Mouse (Mus musculus) lung, embryonic 15.5 days (tissue): ENCODE measurements around the gene Zfp819. TPM values are rescaled to one million over a fixed set of nuclear protein-coding genes. Genes with fewer than 3 reads are reported as not detected.

Source experiments
- ATAC-seq: fragments of 200-750 bp; cut with Nextera tagmentation; 2 replicates; pipeline ENCODE4 v1.8.0; 2017; ENCODE audit warnings: moderate number of reproducible peaks, borderline replicate concordance; ENCODE audit not compliant: low FRiP score, low TSS enrichment; ENCODE audit errors: extremely low read depth
- H3K27ac ChIP-seq: fragments of 300-500 bp; sonication (generic); 2 replicates; pipeline ENCODE4 v1.5.1; 2015; ENCODE audit warnings: moderate library complexity, mild to moderate bottlenecking, inconsistent platforms
- H3K27me3 ChIP-seq: fragments of 300-500 bp; sonication (generic); 2 replicates; pipeline ENCODE4 v1.6.1; 2015; ENCODE audit warnings: inconsistent platforms
- H3K36me3 ChIP-seq: fragments of 300-500 bp; sonication (generic); 2 replicates; pipeline ENCODE4 v1.6.1; 2015; ENCODE audit warnings: inconsistent platforms
- H3K4me1 ChIP-seq: fragments of 300-500 bp; sonication (generic); 2 replicates; pipeline ENCODE4 v1.6.1; 2015; ENCODE audit warnings: inconsistent platforms
- H3K4me2 ChIP-seq: fragments of 300-500 bp; sonication (generic); 2 replicates; pipeline ENCODE4 v1.6.1; 2015; ENCODE audit warnings: inconsistent platforms, mild to moderate bottlenecking, moderate library complexity
- H3K4me3 ChIP-seq: fragments of 300-500 bp; sonication (generic); 2 replicates; pipeline ENCODE4 v1.5.1; 2015; ENCODE audit warnings: mild to moderate bottlenecking, inconsistent platforms
- H3K9ac ChIP-seq: fragments of 300-500 bp; sonication (generic); 2 replicates; pipeline ENCODE4 v1.6.1; 2015; ENCODE audit warnings: inconsistent platforms
- H3K9me3 ChIP-seq: fragments of 300-500 bp; sonication (generic); 2 replicates; pipeline ENCODE4 v1.6.1; 2016; ENCODE audit warnings: inconsistent platforms
- WGBS: fragments of 180-500 bp; shearing (Covaris S2); methylation state at CpG from one replicate; pipeline ENCODE4 v1.1.7; 2015; 5-methylcytosine and 5-hydroxymethylcytosine counted together
- polyA plus RNA-seq: library from polyadenylated mRNA; unstranded; fragments of >200 nt; fragmentation: Nextera tagmentation; extraction: Ambion mirVana; gene quantifications from 2 replicates; pipeline ENCODE4 v1.2.1, GENCODE M21; 2015

The Zfp819 gene
- polyA plus RNA-seq, 1 experiment from 2014 or later, result 0.15 TPM

DNA sequence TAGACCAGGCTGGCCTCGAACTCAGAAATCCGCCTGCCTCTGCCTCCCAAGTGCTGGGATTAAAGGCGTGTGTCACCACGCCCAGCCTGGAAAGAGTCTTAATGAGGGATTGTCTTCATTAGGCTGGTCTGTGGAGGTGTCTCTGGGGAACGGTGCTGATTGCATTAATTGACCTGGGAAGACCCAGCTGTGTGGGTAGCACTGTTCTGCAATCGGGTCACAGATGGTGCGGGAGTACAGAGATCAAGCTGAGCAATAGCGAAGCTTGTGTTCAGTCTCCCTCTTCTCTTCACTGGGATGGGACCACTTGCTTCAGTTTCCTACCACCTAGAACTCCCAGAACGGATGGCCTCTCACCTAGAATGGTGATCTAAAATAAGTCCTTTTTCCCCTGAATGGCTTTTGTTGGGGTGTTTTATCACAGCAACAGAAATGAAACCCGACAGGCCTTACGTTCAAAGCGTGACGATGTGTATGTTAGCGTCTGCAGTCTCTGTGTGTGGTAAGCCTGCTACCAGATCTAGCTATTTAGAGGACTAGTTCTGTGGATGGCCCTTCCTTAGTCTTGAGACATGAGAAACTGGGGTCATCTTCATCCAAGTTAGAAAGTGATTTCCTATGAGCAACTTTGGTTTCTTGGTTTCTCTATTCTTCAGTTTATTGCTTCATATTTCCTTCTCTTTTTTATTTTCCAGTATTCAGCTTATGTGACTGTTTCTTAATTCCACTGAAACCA lies 7.0 kb downstream of the Zfp819 start:
- H3K27me3 ChIP-seq, result no peaks in the 10 kb centered on the region
- H3K4me2 ChIP-seq, result no peak overlapping the region
- no peaks in the 10 kb centered on the region for H3K36me3 ChIP-seq
- H3K9ac ChIP-seq, result no peak overlapping the region
- H3K27ac ChIP-seq, result no peak overlapping the region
- no peaks in the 10 kb centered on the region for H3K9me3 ChIP-seq
- ATAC-seq, result no peak
- no peaks in the 10 kb centered on the region for H3K4me1 ChIP-seq
- no peak overlapping the region for H3K4me3 ChIP-seq
- 91% methylated on average over 14 of the region's 14 CpGs for WGBS

DNA sequence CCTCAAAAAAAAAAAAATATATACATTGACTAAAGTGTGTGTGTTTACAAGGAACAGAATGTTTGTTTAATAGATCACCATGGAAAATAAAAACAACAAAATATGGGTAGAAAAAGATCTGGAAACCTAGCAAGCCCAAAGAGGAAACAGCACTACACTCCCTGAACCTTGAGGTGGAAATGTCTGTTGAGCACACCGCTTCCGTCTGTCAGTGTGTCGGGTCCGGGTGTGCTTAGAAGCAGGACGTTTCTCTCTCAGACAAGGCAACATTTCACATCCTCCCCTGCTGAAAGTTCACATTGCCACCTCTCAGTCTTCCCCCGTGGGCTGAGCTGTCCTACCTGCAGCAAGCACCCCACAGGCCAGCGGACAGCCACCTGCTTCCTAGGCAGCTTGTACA lies 16.0 kb downstream of the Zfp819 start:
- H3K4me2 ChIP-seq, result no peak overlapping the region
- H3K27me3 ChIP-seq, result no peaks in the 10 kb centered on the region
- H3K4me1 ChIP-seq, result no peaks in the 10 kb centered on the region
- no peak overlapping the region for H3K9ac ChIP-seq
- H3K9me3 ChIP-seq, result no peaks in the 10 kb centered on the region
- no peaks in the 10 kb centered on the region for H3K36me3 ChIP-seq
- WGBS, result 66% methylated on average over 7 of the region's 7 CpGs
- no peak overlapping the region for H3K4me3 ChIP-seq
- no peak overlapping the region for H3K27ac ChIP-seq
- ATAC-seq, result no peak

DNA sequence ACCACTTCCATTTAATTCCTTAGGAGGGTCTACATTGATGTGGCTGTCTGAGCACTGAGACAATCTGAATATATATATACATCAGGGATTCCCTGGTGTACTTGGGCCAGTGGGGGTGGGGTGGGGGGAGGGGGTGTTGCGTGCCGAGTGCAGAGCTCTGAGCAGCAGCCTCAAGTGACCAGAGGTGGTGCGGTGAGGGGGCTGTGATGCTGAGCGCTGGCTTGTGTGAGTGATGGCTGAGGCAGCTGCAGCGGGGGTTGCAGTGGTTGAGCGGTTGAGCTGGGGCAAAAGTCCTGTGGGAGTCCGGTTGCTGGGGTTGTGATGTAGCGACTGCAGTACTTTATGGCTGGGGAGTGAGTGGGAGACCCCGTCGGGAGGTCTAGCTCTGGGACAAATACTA lies 16.9 kb downstream of the Zfp819 start:
- Histone ChIP-seq H3K4me3 (no peak overlapping the region), H3K27ac (no peak overlapping the region), H3K9me3 (no peaks in the 10 kb centered on the region), H3K36me3 (no peaks in the 10 kb centered on the region), H3K27me3 (no peaks in the 10 kb centered on the region), H3K9ac (no peak overlapping the region), H3K4me2 (no peak overlapping the region), H3K4me1 (no peaks in the 10 kb centered on the region)
- ATAC-seq, result no peak
- 11% methylated on average over 10 of the region's 10 CpGs for WGBS

GRCm38 (mm10) chr7:43625065-43625464 lies 18.1 kb downstream of the Zfp819 start:
- 58% methylated on average over 2 of the region's 3 CpGs for WGBS

DNA sequence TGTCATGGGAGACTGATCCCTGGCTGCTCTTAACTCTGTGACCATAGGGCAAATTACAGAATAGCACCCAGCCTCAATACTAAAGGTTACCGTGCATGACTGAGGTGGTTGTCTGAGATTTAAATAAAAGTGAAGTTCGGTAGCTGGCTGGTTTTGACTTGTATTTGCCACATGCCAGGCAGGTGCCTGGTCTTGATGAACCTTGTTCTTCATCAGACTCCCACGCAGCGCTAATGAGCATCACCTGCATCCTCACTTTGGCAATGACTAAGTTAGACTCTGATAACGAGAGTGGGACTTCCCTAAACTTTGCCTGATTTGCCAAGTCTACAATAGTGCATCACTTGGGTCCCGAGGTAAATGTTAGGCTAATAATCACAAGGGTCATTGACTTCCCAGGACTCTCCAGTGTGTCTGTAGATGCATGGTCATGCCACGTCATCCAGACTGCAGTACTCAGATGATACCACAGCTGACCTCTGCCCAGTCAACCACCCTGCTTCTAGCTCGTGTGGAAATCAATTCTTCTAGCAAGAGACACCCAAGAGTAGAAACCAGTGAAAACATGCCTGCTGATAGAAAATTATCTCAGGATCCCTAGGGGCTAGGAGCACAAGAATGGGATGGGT lies 18.9 kb downstream of the Zfp819 start:
- no peak for ATAC-seq
- H3K4me3 ChIP-seq, result no peak overlapping the region
- WGBS, result 76% methylated on average over 8 of the region's 8 CpGs
- no peaks in the 10 kb centered on the region for H3K36me3 ChIP-seq
- no peak overlapping the region for H3K4me2 ChIP-seq
- no peaks in the 10 kb centered on the region for H3K4me1 ChIP-seq
- H3K27me3 ChIP-seq, result no peaks in the 10 kb centered on the region
- no peak overlapping the region for H3K9ac ChIP-seq
- no peak overlapping the region for H3K27ac ChIP-seq
- H3K9me3 ChIP-seq, result no peaks in the 10 kb centered on the region

More at GRCm38 (mm10) chr7:43625065-43625464, 18.1 kb downstream of the Zfp819 start:
- H3K4me1 ChIP-seq, result no peaks in the 10 kb centered on the region
- no peak overlapping the region for H3K9ac ChIP-seq
- ATAC-seq, result no peak
- H3K27ac ChIP-seq, result no peak overlapping the region
- H3K27me3 ChIP-seq, result no peaks in the 10 kb centered on the region
- no peaks in the 10 kb centered on the region for H3K36me3 ChIP-seq
- no peak overlapping the region for H3K4me2 ChIP-seq
- H3K9me3 ChIP-seq, result no peaks in the 10 kb centered on the region
- no peak overlapping the region for H3K4me3 ChIP-seq

DNA sequence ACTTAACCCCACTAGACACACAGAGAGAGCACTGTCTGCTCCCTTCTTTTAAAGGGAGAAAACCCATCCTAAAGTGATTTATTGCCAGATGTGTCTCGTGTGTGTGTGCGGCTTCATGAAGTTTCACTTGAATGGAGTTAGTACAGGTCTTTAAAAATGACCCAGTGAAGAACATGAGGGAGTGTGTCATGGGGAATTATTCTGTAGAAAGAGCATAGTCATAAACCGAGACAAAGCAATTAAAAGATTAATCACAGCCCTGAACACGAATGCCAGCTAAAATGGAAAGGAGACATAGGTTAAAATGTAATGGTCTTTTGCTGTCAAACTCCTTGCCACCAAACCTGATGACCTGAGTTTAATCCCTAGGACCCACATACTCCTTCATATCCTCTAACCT lies 27.0 kb downstream of the Zfp819 start:
- WGBS, result 68% methylated on average over 4 of the region's 4 CpGs
- no peak overlapping the region for H3K27ac ChIP-seq
- H3K9ac ChIP-seq, result no peak overlapping the region
- H3K4me1 ChIP-seq, result no peaks in the 10 kb centered on the region
- H3K4me3 ChIP-seq, result no peak overlapping the region
- no peaks in the 10 kb centered on the region for H3K9me3 ChIP-seq
- H3K4me2 ChIP-seq, result no peak overlapping the region
- ATAC-seq, result no peak
- no peaks in the 10 kb centered on the region for H3K27me3 ChIP-seq
- no peaks in the 10 kb centered on the region for H3K36me3 ChIP-seq

- Histone ChIP-seq H3K4me3 (no peak within 1 kb of the TSS), H3K9ac (no peak within 1 kb of the TSS), H3K4me1 (no peaks in the 10 kb centered on the region), H3K27ac (no peak within 1 kb of the TSS), H3K36me3 (no peaks in the 10 kb centered on the region), H3K4me2 (no peak within 1 kb of the TSS), H3K9me3 (no peaks in the 10 kb centered on the region), H3K27me3 (no peaks in the 10 kb centered on the region)
- WGBS, result 52% methylated on average over 6 of the region's 6 CpGs
- no peak for ATAC-seq
Observed at GRCm38 (mm10) chr7:43634500-43634899, 27.5 kb downstream of the Zfp819 start, which contains the start of gene Ceacam18. Gene Ceacam18 (plus strand): TSS chr7:43634707.

DNA sequence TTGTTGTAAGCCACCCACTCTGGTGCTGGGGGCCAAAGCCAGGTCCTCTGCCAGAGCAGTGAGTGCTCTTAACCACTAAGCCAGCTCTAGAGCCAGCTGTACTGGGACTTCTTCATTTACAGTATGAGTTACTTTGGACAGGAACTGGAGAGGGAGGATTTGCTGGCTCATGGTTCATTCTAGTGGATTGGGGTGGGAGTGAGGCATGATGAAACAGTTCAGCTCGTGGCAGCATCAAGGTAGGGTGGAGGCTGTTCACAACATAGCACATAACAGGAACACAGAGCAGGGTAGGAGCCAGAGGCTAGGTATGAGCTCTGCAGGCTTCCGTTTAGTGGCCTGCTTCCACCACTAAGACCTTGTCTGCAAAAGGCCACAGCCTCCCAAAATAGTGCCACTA lies 29.2 kb downstream of the Zfp819 start:
- H3K4me3 ChIP-seq, result no peak overlapping the region
- 61% methylated on average over 2 of the region's 2 CpGs for WGBS
- no peak overlapping the region for H3K9ac ChIP-seq
- H3K27ac ChIP-seq, result no peak overlapping the region
- no peaks in the 10 kb centered on the region for H3K9me3 ChIP-seq
- no peak for ATAC-seq
- no peaks in the 10 kb centered on the region for H3K36me3 ChIP-seq
- H3K4me2 ChIP-seq, result no peak overlapping the region
- H3K27me3 ChIP-seq, result no peaks in the 10 kb centered on the region
- no peaks in the 10 kb centered on the region for H3K4me1 ChIP-seq

DNA sequence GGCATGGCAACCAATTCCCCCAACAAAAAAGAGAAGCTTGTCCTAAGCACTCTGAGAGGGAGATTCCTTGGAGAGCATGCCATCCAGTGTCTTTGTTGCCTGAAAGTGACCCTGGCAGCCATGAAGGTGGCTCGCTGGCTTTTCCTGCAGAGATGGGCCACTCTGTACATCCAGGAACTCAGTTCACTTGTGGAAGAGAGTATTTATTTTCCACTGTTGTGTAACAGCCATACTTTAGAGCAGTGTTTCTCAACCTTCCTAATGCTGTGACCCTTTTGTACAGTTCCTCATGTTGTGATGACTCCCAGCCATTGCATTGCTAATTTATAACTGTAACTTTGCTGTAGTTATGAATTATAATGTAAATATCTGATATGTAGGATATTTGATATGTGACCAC lies 30.1 kb downstream of the Zfp819 start:
- 63% methylated on average over 1 of the region's 1 CpGs for WGBS

DNA sequence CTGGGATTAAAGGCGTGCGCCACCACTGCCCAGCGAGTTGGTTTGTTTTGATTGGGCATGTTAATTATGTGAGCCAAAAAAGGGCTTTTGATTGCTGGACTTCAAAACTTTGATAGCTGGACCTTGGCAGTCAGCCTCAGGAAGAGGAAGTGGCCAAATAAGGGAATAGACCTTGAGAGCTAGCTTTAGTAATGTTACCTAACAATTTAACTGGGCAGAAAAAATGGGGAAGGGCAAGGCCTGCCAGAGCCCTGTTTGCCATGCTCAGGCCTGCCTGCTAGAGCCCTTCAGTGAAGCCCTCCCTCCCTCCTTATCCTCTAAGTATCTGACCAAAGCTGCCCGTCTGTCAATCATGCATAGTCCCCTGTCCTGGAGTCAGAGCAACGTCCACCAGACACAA lies 35.6 kb downstream of the Zfp819 start:
- Histone ChIP-seq H3K27ac (no peak overlapping the region), H3K27me3 (no peaks in the 10 kb centered on the region), H3K4me2 (no peak overlapping the region), H3K9me3 (no peaks in the 10 kb centered on the region), H3K9ac (no peak overlapping the region), H3K4me3 (no peak overlapping the region), H3K36me3 (no peaks in the 10 kb centered on the region), H3K4me1 (0 out of 2 replicates have a peak, but pooled peaks cover 5% of the 10 kb centered on the region)
- 70% methylated on average over 5 of the region's 5 CpGs for WGBS
- no peak for ATAC-seq

More for the DNA sequence above, 30.1 kb downstream of the Zfp819 start:
- Histone ChIP-seq H3K4me3 (no peak overlapping the region), H3K27ac (no peak overlapping the region), H3K4me2 (no peak overlapping the region), H3K4me1 (no peaks in the 10 kb centered on the region), H3K9me3 (no peaks in the 10 kb centered on the region), H3K9ac (no peak overlapping the region), H3K36me3 (no peaks in the 10 kb centered on the region), H3K27me3 (no peaks in the 10 kb centered on the region)
- ATAC-seq, result no peak

DNA sequence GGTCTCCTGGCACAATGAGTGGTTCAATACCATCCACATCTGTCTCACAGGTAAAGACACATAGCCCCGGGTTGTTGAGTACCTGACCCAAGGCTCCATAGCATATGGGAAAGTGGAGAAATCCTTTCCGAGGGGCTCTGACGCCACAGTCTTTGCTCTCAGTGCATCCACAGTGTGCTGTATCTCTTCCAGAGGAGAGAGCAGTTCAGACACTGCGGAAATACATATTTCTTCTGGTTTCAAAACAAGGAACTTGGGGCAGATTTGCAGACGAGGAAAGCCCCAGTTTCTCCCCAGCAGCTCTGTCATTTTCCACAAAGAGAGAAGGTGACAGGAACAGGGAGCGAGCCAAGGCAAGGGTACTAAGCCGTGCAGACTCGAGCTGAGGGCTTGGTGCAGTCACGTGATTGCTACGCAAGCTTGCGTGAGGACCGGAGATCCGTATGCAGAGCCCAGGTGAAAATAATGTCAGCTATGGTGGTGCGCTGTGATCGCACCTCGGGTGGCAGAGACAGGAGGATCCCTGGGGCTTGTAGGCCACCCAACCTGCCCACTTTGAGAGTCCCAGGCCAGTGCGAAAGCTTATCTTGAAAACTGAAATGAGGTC lies 36.2 kb downstream of the Zfp819 start:
- H3K4me3 ChIP-seq, result no peak overlapping the region
- 70% methylated on average over 17 of the region's 17 CpGs for WGBS
- no peak overlapping the region for H3K27ac ChIP-seq
- no peaks in the 10 kb centered on the region for H3K9me3 ChIP-seq
- 0 out of 2 replicates have a peak, but pooled peaks cover 5% of the 10 kb centered on the region for H3K4me1 ChIP-seq
- ATAC-seq, result no peak
- H3K9ac ChIP-seq, result no peak overlapping the region
- no peak overlapping the region for H3K4me2 ChIP-seq
- H3K36me3 ChIP-seq, result no peaks in the 10 kb centered on the region
- H3K27me3 ChIP-seq, result no peaks in the 10 kb centered on the region

DNA sequence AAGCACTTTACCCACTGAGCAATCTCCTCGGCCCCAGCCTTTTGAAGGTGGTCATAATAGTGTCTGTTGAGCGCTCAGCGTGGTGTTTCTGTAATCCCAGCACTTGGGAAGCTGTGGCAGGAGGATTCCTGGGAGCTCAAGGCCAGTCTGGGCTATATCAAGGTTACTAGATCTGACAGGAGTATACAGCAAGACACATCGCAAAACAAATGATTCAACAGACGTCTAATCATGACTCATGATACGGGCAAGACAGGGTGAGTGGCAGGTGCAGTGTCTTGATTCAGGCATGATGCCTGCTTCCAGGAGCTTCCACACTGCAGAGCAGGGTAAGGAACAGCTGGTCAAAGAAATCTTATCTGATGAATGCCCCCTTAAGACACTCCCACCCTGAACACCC lies 45.7 kb downstream of the Zfp819 start:
- Histone ChIP-seq H3K4me3 (no peak overlapping the region), H3K27ac (no peak overlapping the region), H3K4me2 (no peak overlapping the region), H3K9ac (no peak overlapping the region), H3K9me3 (no peaks in the 10 kb centered on the region), H3K36me3 (no peaks in the 10 kb centered on the region), H3K27me3 (no peaks in the 10 kb centered on the region), H3K4me1 (no peaks in the 10 kb centered on the region)
- 80% methylated on average over 6 of the region's 6 CpGs for WGBS
- ATAC-seq, result no peak
